Mouse (Mus musculus): ENCODE measurements at regions not wholly inside any gene's neighbourhood (a gene's known extent, or its start where the extent isn't known, plus 50 kb on each side); places are given as distances from the start of the nearest gene placed in this dataset.

DNA sequence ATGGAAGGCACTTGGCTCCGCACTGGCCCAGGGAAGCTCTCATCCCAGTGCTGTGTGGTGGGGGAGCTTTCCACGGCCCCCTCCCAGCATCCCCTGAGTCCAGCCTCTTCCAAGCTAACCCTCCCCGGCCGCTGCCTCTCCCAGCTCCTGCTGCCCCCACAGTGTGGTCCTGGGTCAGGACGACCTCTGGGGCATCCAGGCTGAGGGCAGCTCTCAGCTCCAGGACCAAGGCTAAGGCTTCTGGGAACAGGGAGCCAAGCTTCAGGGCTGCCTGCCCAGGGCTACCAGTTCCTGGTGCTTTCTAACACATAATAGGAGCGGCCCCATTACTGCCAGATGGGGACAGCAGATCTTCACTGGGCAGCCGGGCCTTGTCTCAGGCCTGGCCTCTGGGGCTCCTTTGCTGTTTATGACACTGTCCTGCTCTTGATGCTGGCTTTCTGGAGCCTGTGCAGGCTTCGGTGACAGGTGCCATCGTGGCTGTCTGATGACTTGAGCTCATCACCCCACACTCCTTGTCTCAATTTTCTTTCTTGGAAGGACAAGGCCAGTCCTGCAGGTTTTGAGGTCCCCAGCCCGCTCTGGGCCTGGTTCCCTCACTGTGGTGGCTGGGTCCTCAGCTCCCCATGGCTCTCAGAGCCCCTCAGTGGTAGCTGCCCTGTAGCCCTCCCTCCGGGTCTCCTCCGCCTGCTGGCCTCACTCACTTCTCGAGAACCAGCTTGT is 71.2 kb upstream of the Tmem189 start:
- TF ChIP-seq ZNF384 (IDR thresholded peaks at IDR 0.05; ENCODE audit: low read depth, low read length) (no peak), ZC3H11A (IDR thresholded peaks at IDR 0.05; ENCODE audit: borderline replicate concordance, low read depth, low read length) (no peak), MAFK (IDR thresholded peaks at IDR 0.05; ENCODE audit: insufficient read depth, low read depth, low read length) (no peak), HCFC1 (IDR thresholded peaks at IDR 0.05; ENCODE audit: borderline replicate concordance, insufficient read depth, low read length) (no peak)

All from ES-E14 (cell line).